Mouse (Mus musculus) ES-Bruce4 (cell line): ENCODE data around the gene Psmd11.

Source experiments
- CTCF ChIP-seq: IDR thresholded peaks from one replicate; pipeline ENCODE4 v1.8.1; 2011; ENCODE audit warnings: low read depth, low read length
- POLR2A ChIP-seq: IDR thresholded peaks from one replicate; pipeline ENCODE4 v1.8.1; 2011; ENCODE audit warnings: low read length; ENCODE audit not compliant: insufficient read depth

GRCm38 (mm10) chr11:80384461-80384860 is 44.0 kb upstream of the Psmd11 start:
- TF ChIP-seq CTCF (no peak), POLR2A (no peak)
